Mouse (Mus musculus) heart, adult 8-10 months (tissue): ENCODE measurements around the gene Rusc1. TPM values are rescaled to one million over a fixed set of nuclear protein-coding genes. Genes with fewer than 3 reads are reported as not detected.
"Not testable (repeated sequence)": the region's sequence is repeated elsewhere in the genome, so short reads cannot be mapped to it uniquely, and the experiment has no call there.

Experiments used
- DNase-seq: peaks from one replicate; pipeline ENCODE4 v3.0.0; 2022; ENCODE audit warnings: low spot score
- total RNA-seq, 4 experiments: library from RNA; stranded (reverse); gene quantifications; 2 replicates each; pipeline ENCODE4 v1.2.4; 2022

The Rusc1 gene
- total RNA-seq, 4 experiments from 2014 or later, result 24.4 to 29.1 (median 28.5) TPM

DNA sequence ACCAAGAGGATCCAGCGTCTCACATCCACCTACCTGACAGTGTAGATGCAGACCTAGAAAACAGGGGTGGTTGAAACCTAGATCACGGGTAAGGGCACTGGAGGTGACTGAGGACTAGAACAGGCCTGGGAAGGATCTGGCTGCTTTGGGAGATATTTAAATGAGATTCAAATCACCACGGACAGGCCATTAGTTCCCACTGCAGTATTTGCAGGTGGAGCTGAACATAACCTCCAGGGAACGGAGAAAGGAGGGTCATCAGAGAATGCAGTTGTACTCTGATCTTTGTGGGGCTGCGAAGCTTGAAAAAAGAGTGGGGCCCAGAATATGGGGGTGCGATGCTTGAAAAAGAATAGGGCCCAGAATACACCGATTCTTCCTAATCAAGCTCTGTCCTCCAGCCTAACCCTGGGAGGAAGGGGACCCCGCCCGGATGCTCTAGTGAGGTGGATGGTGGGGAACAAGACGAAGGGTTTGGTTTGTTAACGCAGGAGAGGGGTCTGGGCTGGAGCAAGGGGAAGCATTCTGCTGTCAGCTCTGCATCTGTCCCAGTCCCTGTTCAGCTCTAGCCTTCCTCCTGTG lies 511 bp downstream of the Rusc1 start:
- DNase-seq, result no peak

DNA sequence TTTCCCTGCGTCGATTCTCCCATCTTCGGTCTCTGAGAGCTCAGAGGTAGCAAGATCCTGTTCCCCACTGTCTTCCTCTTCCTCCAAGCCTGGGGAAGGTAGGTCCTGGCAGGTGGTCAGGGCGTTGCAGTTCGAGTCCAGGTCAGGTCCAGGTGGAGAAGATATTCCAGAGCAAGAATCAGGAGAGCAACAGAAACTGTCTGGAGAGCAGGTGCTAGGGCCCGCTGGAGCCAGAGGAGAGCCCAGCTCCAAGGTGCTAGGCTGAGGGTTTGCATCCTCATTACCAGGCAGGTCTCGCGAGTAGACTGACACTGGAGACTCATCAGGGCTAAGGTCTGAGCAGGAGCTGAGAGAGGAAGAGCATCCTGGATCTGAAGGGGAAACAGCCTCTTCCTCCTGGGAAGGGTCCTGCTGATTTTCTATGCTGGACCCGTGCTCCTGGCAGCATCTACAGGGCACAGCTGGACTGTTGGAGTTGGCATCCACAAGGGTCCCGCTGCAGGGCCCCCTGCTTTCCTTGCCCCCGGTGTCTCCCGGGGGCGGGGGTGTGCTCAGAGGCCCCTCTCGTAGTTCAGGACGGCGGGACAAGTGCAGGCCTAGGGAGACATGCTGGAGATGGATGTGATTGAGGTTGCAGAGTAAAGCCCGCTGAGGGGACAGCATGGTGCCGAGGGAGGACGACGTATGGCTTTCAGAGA lies 1.2 kb downstream of the Rusc1 start:
- no peak for DNase-seq

DNA sequence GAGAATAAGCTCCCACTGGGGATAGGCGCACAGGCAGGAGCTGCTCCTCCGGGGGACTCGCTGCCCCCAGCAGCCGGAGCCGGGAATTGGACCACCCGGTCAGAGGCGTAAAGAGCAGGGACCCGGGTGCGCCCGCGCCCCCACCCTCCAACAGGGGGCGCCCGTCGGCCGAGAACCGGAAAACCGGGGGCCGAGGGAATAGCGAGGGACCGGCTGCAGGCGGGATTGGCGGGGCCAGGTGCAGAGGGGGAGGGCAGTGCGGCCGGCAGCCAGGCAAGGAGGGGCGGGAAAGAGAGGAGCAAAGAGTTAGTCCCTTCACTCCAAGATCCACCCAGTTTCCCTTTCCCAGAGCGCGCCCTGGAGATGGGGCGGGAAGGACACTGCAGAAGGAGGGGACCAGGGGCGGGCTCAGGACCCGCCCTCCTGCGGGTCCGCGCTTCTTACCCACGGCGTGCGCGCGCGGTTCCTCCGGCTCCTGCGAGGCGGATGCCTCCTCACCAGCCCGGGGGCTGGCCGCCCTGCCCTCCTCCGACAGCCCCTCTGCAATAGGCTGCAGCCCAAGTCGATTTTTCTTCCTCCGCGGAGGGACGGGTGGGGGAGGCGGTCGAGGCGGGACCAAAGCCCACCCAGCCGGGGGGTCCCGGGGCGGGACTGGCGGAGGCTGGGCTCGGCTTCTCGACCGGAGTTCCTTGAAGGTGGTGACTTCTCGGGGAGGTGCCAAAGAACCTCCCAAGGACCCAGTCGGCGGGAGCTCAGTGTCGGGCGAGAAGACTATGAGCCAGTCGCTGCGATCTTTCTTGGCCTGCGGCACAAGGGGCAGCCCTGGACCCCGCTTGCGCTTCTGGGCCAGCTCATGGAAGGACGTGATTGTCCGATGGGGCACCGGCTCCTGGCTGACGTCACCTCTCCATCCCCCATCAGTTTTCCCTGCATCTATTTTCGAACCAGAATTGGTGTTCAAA lies 2.1 kb downstream of the Rusc1 start:
- DNase-seq, result peak; percentile 81

DNA sequence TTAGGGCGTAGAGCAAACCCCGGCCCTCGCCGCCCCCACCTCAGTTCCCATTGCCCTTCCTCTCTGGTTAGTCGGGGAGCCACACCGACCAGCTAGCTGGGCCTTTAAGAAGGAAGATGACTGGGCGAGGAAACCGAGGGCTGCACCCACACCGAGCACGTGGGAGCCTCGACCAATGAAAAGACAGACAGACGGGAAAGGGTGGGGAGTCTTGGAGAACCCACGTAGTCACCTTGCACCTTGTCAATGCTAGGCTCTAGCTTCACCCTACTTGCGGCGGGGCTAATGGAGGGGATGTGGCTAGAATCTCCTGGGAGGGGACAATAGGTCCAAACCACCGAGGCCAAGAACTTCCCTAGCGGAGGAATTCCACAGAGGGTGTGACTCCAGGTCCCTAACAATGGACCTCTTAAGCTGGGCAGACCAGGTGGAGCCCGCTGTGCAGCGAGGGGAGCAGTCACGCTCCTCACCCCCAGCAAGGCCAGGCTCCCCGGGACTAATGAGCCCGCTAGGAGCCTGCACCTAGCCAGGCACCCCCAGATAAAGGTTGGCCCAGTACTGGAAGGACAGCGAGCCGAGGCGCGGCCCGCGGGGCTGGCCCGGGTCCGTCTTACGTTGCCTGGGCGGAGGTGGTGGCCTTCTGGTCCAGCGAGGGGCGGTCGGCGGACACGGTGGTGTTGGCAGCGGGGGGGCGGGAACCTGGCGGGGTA lies 3.1 kb downstream of the Rusc1 start:
- DNase-seq, result peak; percentile 94

DNA sequence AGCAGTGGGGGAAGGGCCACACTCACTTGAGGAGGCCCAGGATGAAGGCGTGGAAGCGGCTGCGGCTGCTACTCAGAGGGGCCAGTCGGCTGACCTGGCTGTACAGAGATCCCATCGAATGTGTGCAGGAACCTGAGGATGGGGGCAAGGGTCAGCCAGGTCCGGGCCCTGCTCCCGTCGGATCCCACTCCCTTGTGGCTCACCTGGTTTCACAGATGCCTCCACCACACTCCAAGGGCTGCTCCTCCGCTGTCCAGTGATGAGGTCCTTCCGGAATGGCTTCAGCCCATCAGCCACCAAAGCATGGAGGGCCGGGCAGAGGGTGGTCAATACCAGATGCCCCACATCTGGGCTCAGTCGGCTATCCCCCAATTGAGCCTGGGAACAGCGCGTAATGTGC lies 4.1 kb downstream of the Rusc1 start:
- no peak for DNase-seq

DNA sequence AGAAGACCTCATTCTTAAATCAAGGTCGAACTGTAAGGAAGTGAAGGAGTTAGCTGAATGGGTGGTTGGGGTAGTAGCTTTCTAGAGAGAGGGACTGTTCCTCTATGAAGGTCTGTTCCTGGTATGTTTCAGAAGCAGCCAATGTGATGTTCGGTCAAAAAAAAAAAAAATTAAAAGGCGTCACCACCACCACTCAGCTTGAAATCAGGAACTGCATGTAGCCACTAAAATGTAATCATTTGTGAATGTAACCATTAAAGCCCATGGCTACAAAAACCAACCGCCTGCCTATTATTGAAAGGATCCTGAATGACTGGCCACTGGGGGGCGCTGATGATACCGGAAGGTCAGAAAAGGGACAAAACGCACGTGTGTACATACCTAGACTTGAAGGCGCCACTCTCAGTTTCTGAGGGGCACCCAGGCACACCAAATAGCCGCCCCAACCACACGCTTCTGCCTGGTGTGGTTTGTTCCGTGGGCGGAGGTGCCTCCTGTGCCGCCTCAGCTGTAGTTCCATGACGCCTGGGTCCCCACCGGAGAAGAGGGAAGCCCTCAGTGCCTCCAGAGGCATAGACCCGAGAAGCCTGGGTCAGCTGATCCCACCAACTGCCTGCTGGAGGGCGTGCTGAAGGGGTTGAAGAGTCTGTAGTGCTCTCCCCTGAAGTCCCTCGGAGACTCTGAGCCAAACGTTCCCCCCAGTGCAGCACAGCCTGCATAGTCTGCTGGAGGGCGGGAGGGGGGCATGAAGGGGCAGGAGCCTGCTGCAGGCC lies 5.6 kb downstream of the Rusc1 start:
- DNase-seq, result peak; percentile 68

DNA sequence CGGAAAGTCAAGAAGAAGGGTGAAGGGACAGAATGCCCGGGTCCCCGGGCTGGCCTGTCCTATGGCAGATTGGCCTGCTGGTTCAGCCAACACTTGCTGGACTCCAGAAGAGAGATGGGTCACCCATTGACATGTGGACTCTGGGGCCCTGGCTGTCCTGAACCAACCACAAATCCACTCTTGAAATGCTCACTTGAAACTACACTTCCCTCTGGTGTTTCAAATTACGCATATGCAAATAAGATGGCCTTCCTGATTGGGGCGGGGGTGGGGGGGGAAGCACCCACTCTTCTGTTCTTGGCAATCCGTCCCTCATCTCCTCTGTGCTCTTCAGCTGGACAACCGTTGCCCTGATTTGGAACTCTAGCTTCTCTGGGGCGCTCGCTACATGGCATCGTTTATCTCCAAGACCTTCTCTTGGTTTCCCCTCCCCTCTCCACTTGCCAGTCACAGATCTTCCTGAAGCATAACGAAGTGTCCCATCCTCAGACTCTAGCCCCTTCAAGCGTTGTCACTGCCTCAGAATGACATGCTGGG lies 8.4 kb downstream of the Rusc1 start:
- no peak for DNase-seq

DNA sequence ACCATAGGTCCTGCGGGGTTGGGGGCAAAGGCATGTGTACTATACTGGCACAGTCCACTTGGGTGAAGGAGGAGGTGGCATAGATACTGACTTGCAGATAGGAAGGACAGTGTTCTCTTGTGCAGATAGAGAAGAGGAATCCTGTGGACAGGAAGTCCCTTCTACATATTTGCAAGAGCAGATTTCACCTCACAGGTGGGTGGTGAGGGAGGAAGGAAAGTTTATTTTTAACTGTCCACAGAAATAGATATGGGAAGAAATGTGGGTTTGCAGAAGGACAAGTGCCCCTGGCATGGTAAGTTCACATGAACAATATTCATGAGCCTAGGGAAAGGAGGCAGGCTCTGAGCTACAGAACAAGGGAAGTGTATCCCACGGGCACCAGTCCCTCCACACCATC lies 9.0 kb downstream of the Rusc1 start:
- DNase-seq, result no peak

DNA sequence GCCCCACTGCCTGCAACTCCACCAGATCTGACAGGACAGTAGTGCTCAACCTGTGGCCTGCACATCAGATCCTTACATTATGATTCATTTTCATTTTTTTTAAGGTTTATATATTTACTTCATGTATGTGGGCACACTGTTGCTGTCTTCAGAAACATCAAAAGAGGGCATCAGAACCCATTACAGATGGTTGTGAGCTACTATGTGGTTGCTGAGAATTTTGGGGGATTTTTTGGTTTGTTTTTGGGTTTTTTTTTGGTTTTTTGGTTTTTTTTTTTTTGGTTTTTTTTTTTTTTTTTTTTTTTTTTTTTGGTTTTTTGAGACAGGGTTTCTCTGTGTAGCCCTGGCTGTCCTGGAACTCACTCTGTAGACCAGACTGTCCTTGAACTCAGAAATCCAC lies 10.8 kb downstream of the Rusc1 start:
- not testable (repeated sequence) for DNase-seq

DNA sequence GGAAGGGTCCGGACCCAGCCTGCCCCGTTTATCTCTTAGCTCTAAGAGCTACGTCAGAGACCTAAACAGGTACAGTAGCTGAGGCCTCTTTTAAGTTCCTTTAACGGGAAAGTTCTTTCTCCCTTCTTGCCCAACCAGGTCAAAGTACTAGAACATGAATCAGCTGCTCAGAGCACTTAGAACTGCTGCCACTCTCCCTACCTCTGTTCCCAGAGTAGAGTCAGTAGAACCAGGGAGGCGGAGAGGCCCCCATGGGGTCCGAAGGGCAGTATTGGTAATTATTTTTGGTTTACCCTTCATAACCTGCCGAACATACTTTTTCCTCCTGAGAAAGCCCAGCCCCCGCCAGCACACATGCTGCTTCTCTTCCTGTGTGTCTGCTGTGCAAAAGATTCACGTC lies 15.7 kb downstream of the Rusc1 start:
- no peak for DNase-seq

DNA sequence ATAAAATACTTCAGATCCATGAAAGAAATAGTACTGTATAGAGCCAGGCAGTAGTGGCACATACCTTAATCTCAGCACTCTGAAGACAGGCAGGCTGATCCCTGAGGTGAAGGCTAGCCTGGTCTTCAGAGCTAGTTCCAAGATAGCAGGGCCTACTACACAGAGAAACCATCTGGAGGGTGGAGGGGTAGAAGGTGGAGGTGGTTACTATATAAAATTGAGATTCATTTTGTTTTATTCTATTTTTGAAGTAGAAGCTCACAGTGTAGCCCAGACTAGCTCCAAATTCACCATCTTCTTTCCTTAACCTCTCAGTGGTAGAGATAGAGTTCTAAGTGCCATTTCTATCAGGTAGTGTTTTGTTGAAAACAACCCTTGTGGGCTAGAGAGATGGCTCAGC lies 25.8 kb downstream of the Rusc1 start:
- DNase-seq, result no peak

DNA sequence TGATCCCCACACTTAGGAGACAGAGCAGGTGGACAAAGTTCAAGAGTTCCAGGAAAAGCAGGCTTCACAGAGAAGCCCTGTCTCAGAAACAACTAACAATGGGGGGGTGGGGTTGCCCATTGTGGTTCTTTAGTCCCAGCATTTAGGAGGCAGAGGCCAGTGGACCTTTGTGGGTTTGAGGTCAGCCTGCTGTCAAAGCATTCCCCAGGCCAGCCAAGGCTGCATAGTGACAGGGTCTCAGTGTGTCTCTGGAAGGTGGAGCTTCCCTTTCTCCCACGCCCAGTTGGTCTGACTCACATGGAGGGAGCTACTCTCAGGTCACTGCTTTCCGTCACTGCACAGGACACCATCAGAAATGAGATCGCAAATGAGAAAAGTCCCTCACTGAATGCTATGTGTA lies 31.4 kb downstream of the Rusc1 start:
- DNase-seq, result no peak

DNA sequence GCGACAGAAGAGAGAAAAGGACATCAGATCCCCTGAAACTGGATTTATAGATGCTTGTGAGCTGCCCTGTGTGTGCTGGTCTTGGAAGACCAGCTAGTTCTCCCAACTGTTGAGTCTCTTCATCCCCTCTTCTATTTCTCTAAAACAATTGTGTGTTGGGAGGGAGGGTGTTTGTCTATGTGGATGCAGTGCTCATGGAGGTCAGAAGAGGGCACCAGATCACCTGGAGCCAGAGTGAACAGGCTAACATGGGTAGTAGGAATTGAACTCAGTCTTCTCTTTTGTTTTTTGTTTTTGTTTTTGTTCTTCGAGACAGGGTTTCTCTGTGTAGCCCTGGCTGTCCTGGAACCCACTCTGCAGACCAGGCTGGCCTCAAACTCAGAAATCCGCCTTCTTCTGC lies 34.3 kb downstream of the Rusc1 start:
- DNase-seq, result peak; percentile 8

DNA sequence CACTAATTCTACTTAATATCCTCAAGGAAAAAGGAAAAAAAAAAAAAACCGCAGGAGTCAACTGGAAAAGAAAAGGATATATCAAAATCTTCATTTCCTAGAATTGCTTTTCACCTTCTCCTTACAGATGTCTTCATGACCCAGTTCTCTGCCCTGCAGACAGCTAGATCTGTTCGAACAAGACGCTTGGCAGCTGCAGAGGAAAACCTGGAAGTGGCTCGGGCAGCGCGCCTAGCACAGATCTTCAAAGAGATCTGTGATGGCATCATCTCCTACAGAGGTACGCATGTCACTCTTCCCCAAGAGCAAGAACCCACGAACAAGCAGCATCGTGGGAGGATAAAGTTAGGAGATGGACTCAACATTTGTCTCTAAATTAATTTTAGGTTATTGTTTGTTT lies 34.8 kb downstream of the Rusc1 start:
- no peak for DNase-seq

DNA sequence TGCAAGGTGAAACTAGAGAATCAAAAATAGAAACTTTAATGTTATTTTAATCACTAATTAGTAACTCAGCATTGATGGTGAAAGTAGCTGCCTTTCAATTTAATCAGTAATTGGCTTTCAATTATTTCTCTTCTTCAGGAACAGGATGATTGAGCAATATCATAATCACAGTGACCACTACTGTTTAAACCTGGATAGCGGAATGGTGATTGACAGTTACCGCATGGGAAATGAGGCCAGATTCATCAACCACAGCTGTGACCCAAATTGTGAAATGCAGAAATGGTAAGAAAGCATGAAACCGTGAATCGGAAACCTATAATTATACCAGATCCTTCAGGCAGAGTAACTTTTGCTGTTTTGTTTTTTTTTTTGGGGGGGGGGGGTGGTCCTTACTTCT lies 49.8 kb downstream of the Rusc1 start:
- DNase-seq, result no peak

Other genes with a start within 250 kb of the Rusc1 start
- 10 to 100 TPM; 12.1 to 15.6 (median 12.9) TPM for gene Msto1, start 179.3 kb downstream of the Rusc1 start, total RNA-seq
- gene Ash1l, start 142.7 kb downstream of the Rusc1 start, total RNA-seq, result 10 to 100 TPM; 40.2 to 43.4 (median 42.0) TPM
- 100 to 1,000 TPM; 142 to 154 (median 149) TPM for gene Dap3, start 142.1 kb downstream of the Rusc1 start, total RNA-seq
- not detected for gene Gm43738, start 7.8 kb upstream of the Rusc1 start, total RNA-seq
- gene Fdps, start 8.6 kb upstream of the Rusc1 start, total RNA-seq, result 10 to 100 TPM; 20.8 to 23.2 (median 22.3) TPM
- gene Pklr, start 42.8 kb upstream of the Rusc1 start, total RNA-seq, result not detected
- gene Hcn3, start 66.9 kb upstream of the Rusc1 start, total RNA-seq, result under 1 TPM in 3 of 4 experiments, not detected in 1; 0.12 to 0.75 (median 0.72) TPM
- 10 to 100 TPM; 14.6 to 19.3 (median 17.2) TPM for gene Clk2, start 71.5 kb upstream of the Rusc1 start, total RNA-seq
- 10 to 100 TPM; 49.4 to 57.8 (median 53.3) TPM for gene Scamp3, start 84.2 kb upstream of the Rusc1 start, total RNA-seq
- gene Fam189b, start 89.8 kb upstream of the Rusc1 start, total RNA-seq, result 1 to 10 TPM; 2.6 to 4.8 (median 4.3) TPM
- 10 to 100 TPM; 17.0 to 19.8 (median 17.9) TPM for gene Gba, start 109.6 kb upstream of the Rusc1 start, total RNA-seq
- 1 to 10 TPM; 3.2 to 9.8 (median 4.0) TPM for gene Thbs3, start 121.9 kb upstream of the Rusc1 start, total RNA-seq
- gene Mtx1, start 133.8 kb upstream of the Rusc1 start, total RNA-seq, result 10 to 100 TPM; 56.4 to 63.5 (median 59.5) TPM
- under 1 TPM in 3 of 4 experiments, not detected in 1; 0.13 to 0.63 (median 0.49) TPM for gene Muc1, start 135.7 kb upstream of the Rusc1 start, total RNA-seq
- gene Krtcap2, start 152.7 kb upstream of the Rusc1 start, total RNA-seq, result 100 to 1,000 TPM in 1 of 4 experiments, 10 to 100 TPM in 3; 87.0 to 108 (median 89.4) TPM
- gene Trim46, start 153.0 kb upstream of the Rusc1 start, total RNA-seq, result under 1 TPM; 0.34 to 0.87 (median 0.83) TPM
- 10 to 100 TPM; 49.1 to 65.7 (median 53.6) TPM for gene Dpm3, start 166.0 kb upstream of the Rusc1 start, total RNA-seq
- 10 to 100 TPM; 16.6 to 27.0 (median 21.0) TPM for gene Slc50a1, start 177.3 kb upstream of the Rusc1 start, total RNA-seq
- gene Efna1, start 187.8 kb upstream of the Rusc1 start, total RNA-seq, result 10 to 100 TPM; 28.2 to 36.1 (median 32.6) TPM
- under 1 TPM in 1 of 4 experiments, not detected in 3; 0.11 TPM for gene Efna3, start 229.7 kb upstream of the Rusc1 start, total RNA-seq
- under 1 TPM in 3 of 4 experiments, not detected in 1; 0.19 to 0.34 (median 0.27) TPM for gene Efna4, start 244.7 kb upstream of the Rusc1 start, total RNA-seq